Mouse (Mus musculus): ENCODE data around the gene Fut7. TPM values are rescaled to one million over a fixed set of nuclear protein-coding genes. Genes with fewer than 3 reads are reported as not detected.

Gene Fut7
- polyA plus RNA-seq, 1 experiment from 2014 or later: not detected

Small RNA genes lying within 50 kb of the gene (microRNA-seq; reads per million reads assigned to microRNA genes)
- gene Mir3087: not detected

Other genes starting within 250 kb of the Fut7 start
- gene Nrarp, start 242.5 kb upstream of the Fut7 start, polyA plus RNA-seq (2014; fragmentation: Nextera tagmentation; extraction: Ambion mirVana): 8.7 and 21.0 TPM in 2 replicates
- 6.8 and 11.3 TPM in 2 replicates for gene Tor4a, start 226.4 kb upstream of the Fut7 start, polyA plus RNA-seq (2014; fragmentation: Nextera tagmentation; extraction: Ambion mirVana)
- 72.7 and 101 TPM in 2 replicates for gene Nelfb, start 211.8 kb upstream of the Fut7 start, polyA plus RNA-seq (2014; fragmentation: Nextera tagmentation; extraction: Ambion mirVana)
- 0.49 and 0.54 TPM in 2 replicates for gene Stpg3, start 208.6 kb upstream of the Fut7 start, polyA plus RNA-seq (2014; fragmentation: Nextera tagmentation; extraction: Ambion mirVana)
- gene Fam166a, start 204.5 kb upstream of the Fut7 start, polyA plus RNA-seq (2014; fragmentation: Nextera tagmentation; extraction: Ambion mirVana): 0.55 TPM in 1 of 2 replicates, not detected in the other
- gene Tubb4b, start 198.6 kb upstream of the Fut7 start, polyA plus RNA-seq (2014; fragmentation: Nextera tagmentation; extraction: Ambion mirVana): 532 and 565 TPM in 2 replicates
- gene Slc34a3, start 188.9 kb upstream of the Fut7 start, polyA plus RNA-seq (2014; fragmentation: Nextera tagmentation; extraction: Ambion mirVana): 0.34 and 0.57 TPM in 2 replicates
- 0.20 and 0.39 TPM in 2 replicates for gene Rnf224, start 186.5 kb upstream of the Fut7 start, polyA plus RNA-seq (2014; fragmentation: Nextera tagmentation; extraction: Ambion mirVana)
- 19.8 and 21.2 TPM in 2 replicates for gene Rnf208, start 181.0 kb upstream of the Fut7 start, polyA plus RNA-seq (2014; fragmentation: Nextera tagmentation; extraction: Ambion mirVana)
- not detected in 2 replicates for gene Cysrt1, start 180.8 kb upstream of the Fut7 start, polyA plus RNA-seq (2014; fragmentation: Nextera tagmentation; extraction: Ambion mirVana)
- 3.6 and 4.7 TPM in 2 replicates for gene AL732309.1, start 176.4 kb upstream of the Fut7 start, polyA plus RNA-seq (2014; fragmentation: Nextera tagmentation; extraction: Ambion mirVana)
- gene Tmem203, start 167.8 kb upstream of the Fut7 start, polyA plus RNA-seq (2014; fragmentation: Nextera tagmentation; extraction: Ambion mirVana): 17.0 and 25.4 TPM in 2 replicates
- 5.8 and 7.3 TPM in 2 replicates for gene Tprn, start 160.6 kb upstream of the Fut7 start, polyA plus RNA-seq (2014; fragmentation: Nextera tagmentation; extraction: Ambion mirVana)
- 212 and 253 TPM in 2 replicates for gene Ssna1, start 150.8 kb upstream of the Fut7 start, polyA plus RNA-seq (2014; fragmentation: Nextera tagmentation; extraction: Ambion mirVana)
- 71.4 and 111 TPM in 2 replicates for gene Anapc2, start 150.8 kb upstream of the Fut7 start, polyA plus RNA-seq (2014; fragmentation: Nextera tagmentation; extraction: Ambion mirVana)
- gene Tmem210, start 135.1 kb upstream of the Fut7 start, polyA plus RNA-seq (2014; fragmentation: Nextera tagmentation; extraction: Ambion mirVana): not detected in 2 replicates
- not detected in 2 replicates for gene Lrrc26, start 133.4 kb upstream of the Fut7 start, polyA plus RNA-seq (2014; fragmentation: Nextera tagmentation; extraction: Ambion mirVana)
- 0.32 and 0.64 TPM in 2 replicates for gene Grin1, start 104.1 kb upstream of the Fut7 start, polyA plus RNA-seq (2014; fragmentation: Nextera tagmentation; extraction: Ambion mirVana)
- 89.9 and 106 TPM in 2 replicates for gene Man1b1, start 90.9 kb upstream of the Fut7 start, polyA plus RNA-seq (2014; fragmentation: Nextera tagmentation; extraction: Ambion mirVana)
- gene Dpp7, start 66.9 kb upstream of the Fut7 start, polyA plus RNA-seq (2014; fragmentation: Nextera tagmentation; extraction: Ambion mirVana): 15.4 and 16.2 TPM in 2 replicates
- 19.3 and 25.0 TPM in 2 replicates for gene Uap1l1, start 57.6 kb upstream of the Fut7 start, polyA plus RNA-seq (2014; fragmentation: Nextera tagmentation; extraction: Ambion mirVana)
- gene Sapcd2, start 50.9 kb upstream of the Fut7 start, polyA plus RNA-seq (2014; fragmentation: Nextera tagmentation; extraction: Ambion mirVana): 45.1 and 47.2 TPM in 2 replicates
- gene Entpd2, start 27.4 kb upstream of the Fut7 start, polyA plus RNA-seq (2014; fragmentation: Nextera tagmentation; extraction: Ambion mirVana): 2.0 and 2.7 TPM in 2 replicates
- 32.8 and 34.0 TPM in 2 replicates for gene Npdc1, start 23.9 kb upstream of the Fut7 start, polyA plus RNA-seq (2014; fragmentation: Nextera tagmentation; extraction: Ambion mirVana)
- gene Abca2, start 5.4 kb downstream of the Fut7 start, polyA plus RNA-seq (2014; fragmentation: Nextera tagmentation; extraction: Ambion mirVana): 8.1 and 11.2 TPM in 2 replicates
- gene Clic3, start 33.6 kb downstream of the Fut7 start, polyA plus RNA-seq (2014; fragmentation: Nextera tagmentation; extraction: Ambion mirVana): 0.57 and 1.2 TPM in 2 replicates
- gene Paxx, start 37.8 kb downstream of the Fut7 start, polyA plus RNA-seq (2014; fragmentation: Nextera tagmentation; extraction: Ambion mirVana): 23.5 and 23.9 TPM in 2 replicates
- gene Ptgds, start 46.8 kb downstream of the Fut7 start, polyA plus RNA-seq (2014; fragmentation: Nextera tagmentation; extraction: Ambion mirVana): 1.1 and 1.5 TPM in 2 replicates
- not detected in 2 replicates for gene Lcn12, start 70.6 kb downstream of the Fut7 start, polyA plus RNA-seq (2014; fragmentation: Nextera tagmentation; extraction: Ambion mirVana)
- gene Fbxw5, start 77.5 kb downstream of the Fut7 start, polyA plus RNA-seq (2014; fragmentation: Nextera tagmentation; extraction: Ambion mirVana): 58.1 and 87.6 TPM in 2 replicates
- 7.9 and 9.8 TPM in 2 replicates for gene C8g, start 78.5 kb downstream of the Fut7 start, polyA plus RNA-seq (2014; fragmentation: Nextera tagmentation; extraction: Ambion mirVana)
- gene Traf2, start 123.7 kb downstream of the Fut7 start, polyA plus RNA-seq (2014; fragmentation: Nextera tagmentation; extraction: Ambion mirVana): 30.2 and 34.0 TPM in 2 replicates
- gene Edf1, start 134.6 kb downstream of the Fut7 start, polyA plus RNA-seq (2014; fragmentation: Nextera tagmentation; extraction: Ambion mirVana): 314 and 436 TPM in 2 replicates
- 3.3 and 7.5 TPM in 2 replicates for gene Mamdc4, start 151.6 kb downstream of the Fut7 start, polyA plus RNA-seq (2014; fragmentation: Nextera tagmentation; extraction: Ambion mirVana)
- gene Phpt1, start 152.0 kb downstream of the Fut7 start, polyA plus RNA-seq (2014; fragmentation: Nextera tagmentation; extraction: Ambion mirVana): 229 and 294 TPM in 2 replicates
- 0.07 and 0.18 TPM in 2 replicates for gene Ajm1, start 158.5 kb downstream of the Fut7 start, polyA plus RNA-seq (2014; fragmentation: Nextera tagmentation; extraction: Ambion mirVana)
- gene Rabl6, start 185.3 kb downstream of the Fut7 start, polyA plus RNA-seq (2014; fragmentation: Nextera tagmentation; extraction: Ambion mirVana): 59.6 and 81.1 TPM in 2 replicates
- gene Ccdc183, start 194.4 kb downstream of the Fut7 start, polyA plus RNA-seq (2014; fragmentation: Nextera tagmentation; extraction: Ambion mirVana): 0.23 and 0.29 TPM in 2 replicates
- 24.3 and 35.0 TPM in 2 replicates for gene Tmem141, start 198.7 kb downstream of the Fut7 start, polyA plus RNA-seq (2014; fragmentation: Nextera tagmentation; extraction: Ambion mirVana)
- gene Fcna, start 204.8 kb downstream of the Fut7 start, polyA plus RNA-seq (2014; fragmentation: Nextera tagmentation; extraction: Ambion mirVana): 1.6 and 1.9 TPM in 2 replicates
- not detected in 2 replicates for gene Lcn8, start 229.9 kb downstream of the Fut7 start, polyA plus RNA-seq (2014; fragmentation: Nextera tagmentation; extraction: Ambion mirVana)
- not detected in 2 replicates for gene Lcn5, start 234.7 kb downstream of the Fut7 start, polyA plus RNA-seq (2014; fragmentation: Nextera tagmentation; extraction: Ambion mirVana)

All from kidney, embryonic 14.5 days (tissue).